In the genomic region with DNA sequence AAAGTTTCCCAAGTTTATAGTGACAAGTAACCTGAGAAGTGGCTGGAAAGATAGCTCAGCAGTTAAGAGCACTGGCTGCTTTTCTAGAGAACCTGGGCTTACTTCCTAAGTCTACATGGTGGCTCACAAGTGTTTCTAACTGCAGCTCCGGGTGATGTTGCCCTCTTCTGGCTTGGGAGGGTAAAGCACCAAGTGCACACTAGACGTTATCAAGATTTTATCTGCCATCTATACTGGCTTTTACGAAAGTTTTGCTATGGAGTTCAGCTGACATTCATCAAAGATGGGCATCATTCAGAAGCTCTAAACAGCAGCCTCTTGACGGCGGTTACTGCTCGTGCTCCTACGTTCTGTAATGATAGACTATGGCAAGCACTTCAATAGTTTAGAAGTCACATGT, we compare ENCODE assay signal across 9 mouse cellular contexts. TPM values are rescaled to one million over a fixed set of nuclear protein-coding genes. Genes with fewer than 3 reads are reported as not detected.
DNase-seq lines count a peak whose midpoint lies in the region; ATAC-seq lines count a peak whose summit lies in the region.
"Had no signal": no experiment of that assay in that cellular context is flagged by ENCODE, and none has a peak within 500 bp of the region (broad histone marks: within the 10 kb centered on the region; RNA-seq: fewer than 3 reads in every experiment).

No protein-coding gene starts in this region.

- peaks cover 35% of the 10 kb centered on the region for H3K36me3 ChIP-seq in hindbrain, embryonic 10.5 days
- H3K36me3 ChIP-seq in hindbrain, embryonic 16.5 days (ENCODE audit: control insufficient read depth, insufficient read depth, low read length) = peaks cover 8% of the 10 kb centered on the region
- H3K36me3 ChIP-seq in intestine, embryonic 15.5 days = peaks cover 11% of the 10 kb centered on the region; the same call in 1 of the 2 replicates

- no peak overlapping the region for H3K27ac ChIP-seq in hindbrain, embryonic 10.5 days
- H3K27ac ChIP-seq in hindbrain, embryonic 16.5 days (ENCODE audit: low read depth, low read length) = no peak overlapping the region
- H3K27ac ChIP-seq in intestine, embryonic 15.5 days = no peak overlapping the region
- H3K27ac ChIP-seq: neural tube, embryonic 13.5 days had no signal

- H3K9ac ChIP-seq in hindbrain, embryonic 16.5 days (ENCODE audit: low read depth, low read length) = no peak overlapping the region
- H3K9ac ChIP-seq in intestine, embryonic 15.5 days = no peak overlapping the region
- H3K9ac ChIP-seq: neural tube, embryonic 13.5 days had no signal

- no peak for ATAC-seq in hindbrain, embryonic 16.5 days
- peak; percentile 44 for ATAC-seq in intestine, embryonic 15.5 days
- ATAC-seq in megakaryocyte-erythroid progenitor cell, adult 5-6 weeks (replicated peaks; ENCODE audit: low FRiP score, low TSS enrichment, poor library complexity, severe bottlenecking) = peak; percentile 56

- WGBS in hindbrain, embryonic 10.5 days = 23% methylated on average over 7 of the region's 7 CpGs
- WGBS in hindbrain, embryonic 16.5 days = 17% methylated on average over 7 of the region's 7 CpGs
- WGBS in intestine, embryonic 15.5 days = 12% methylated on average over 7 of the region's 7 CpGs

- DNase-seq in hindbrain, embryonic 10.5 days (ENCODE audit: low spot score) = peak; percentile 75
- DNase-seq in cerebellum, postnatal 14 days = peak; percentile 79 to 85
- DNase-seq in frontal cortex, postnatal 25 days (ENCODE audit: low spot score in 2 of 2) = peak; percentile 59 to 72
- DNase-seq in left cerebral cortex, postnatal 10 days (ENCODE audit: extremely low spot score in 1 of 2, low spot score in 2 of 2) = peak; percentile 70 to 77
- DNase-seq in spleen, adult 18-20 months = peak; percentile 50 to 73

- H3K4me2 ChIP-seq in hindbrain, embryonic 16.5 days (ENCODE audit: low read length) = no peak overlapping the region
- H3K4me2 ChIP-seq in intestine, embryonic 15.5 days (replicated peaks) = no peak overlapping the region
- H3K4me2 ChIP-seq: neural tube, embryonic 13.5 days had no signal

- peaks cover 18% of the 10 kb centered on the region; the same call in 1 of the 2 replicates for H3K4me1 ChIP-seq in hindbrain, embryonic 10.5 days (replicated peaks)
- H3K4me1 ChIP-seq in hindbrain, embryonic 16.5 days (ENCODE audit: control insufficient read depth, insufficient read depth, low read depth, low read length) = peaks cover 6% of the 10 kb centered on the region; the same call in 1 of the 2 replicates
- H3K4me1 ChIP-seq in intestine, embryonic 15.5 days (replicated peaks) = peaks cover 10% of the 10 kb centered on the region

- no peaks in the 10 kb centered on the region for H3K27me3 ChIP-seq in hindbrain, embryonic 10.5 days (ENCODE audit: insufficient read depth, poor library complexity, severe bottlenecking)
- H3K27me3 ChIP-seq in hindbrain, embryonic 16.5 days (replicated peaks; ENCODE audit: control insufficient read depth, insufficient read depth, low read length) = no peaks in the 10 kb centered on the region
- no peaks in the 10 kb centered on the region for H3K27me3 ChIP-seq in intestine, embryonic 15.5 days (replicated peaks)
- H3K27me3 ChIP-seq: neural tube, embryonic 13.5 days had no signal

- H3K9me3 ChIP-seq in hindbrain, embryonic 10.5 days = no peaks in the 10 kb centered on the region
- H3K9me3 ChIP-seq in hindbrain, embryonic 16.5 days (ENCODE audit: control insufficient read depth, low read length) = no peaks in the 10 kb centered on the region
- H3K9me3 ChIP-seq in intestine, embryonic 15.5 days = no peaks in the 10 kb centered on the region
- H3K9me3 ChIP-seq: neural tube, embryonic 13.5 days had no signal

- intact Hi-C loops in left cerebral cortex, postnatal 10 days (cut with DNase I) = loop anchor here (5.0 kb wide), 3 partner anchors 101 to 231 kb away; partner anchors contain the start of gene Idnk

- H3K4me3 ChIP-seq in hindbrain, embryonic 10.5 days = no peak overlapping the region
- no peak overlapping the region for H3K4me3 ChIP-seq in hindbrain, embryonic 16.5 days (ENCODE audit: low read length)
- no peak overlapping the region for H3K4me3 ChIP-seq in intestine, embryonic 15.5 days (replicated peaks)
- H3K4me3 ChIP-seq: neural tube, embryonic 13.5 days had no signal

RNA-seq across cellular contexts. Expression of gene 2210016F16Rik, which starts 2.9 kb away (rescaled TPM):
- polyA plus RNA-seq in hindbrain, embryonic 10.5 days (2016; fragmentation: Nextera tagmentation; extraction: Ambion mirVana) = 30.4 and 30.5 TPM in 2 replicates
- polyA plus RNA-seq in hindbrain, embryonic 16.5 days (2015; fragmentation: Nextera tagmentation; extraction: Ambion mirVana) = 22.1 and 23.7 TPM in 2 replicates
- polyA plus RNA-seq in intestine, embryonic 15.5 days (2015; fragmentation: Nextera tagmentation; extraction: Ambion mirVana) = 42.1 and 44.1 TPM in 2 replicates
- 1 to 10 TPM; 4.7 to 5.6 TPM for total RNA-seq in left cerebral cortex, postnatal 10 days (2021)
- 30.6 and 33.0 TPM in 2 replicates for total RNA-seq in megakaryocyte-erythroid progenitor cell, adult 5-6 weeks (2014; fragmentation: Nextera tagmentation)
- total RNA-seq in megakaryocyte-erythroid progenitor cell, adult 5-6 weeks (2017) = 27.4 and 29.2 TPM in 2 replicates

RNA-seq across cellular contexts. Expression of gene Rmi1, which starts 14.1 kb away (rescaled TPM):
- polyA plus RNA-seq in hindbrain, embryonic 10.5 days (2016; fragmentation: Nextera tagmentation; extraction: Ambion mirVana) = 24.1 and 28.2 TPM in 2 replicates
- polyA plus RNA-seq in hindbrain, embryonic 16.5 days (2015; fragmentation: Nextera tagmentation; extraction: Ambion mirVana) = 22.2 and 24.2 TPM in 2 replicates
- polyA plus RNA-seq in intestine, embryonic 15.5 days (2015; fragmentation: Nextera tagmentation; extraction: Ambion mirVana) = 21.5 and 25.7 TPM in 2 replicates
- 10 to 100 TPM; 14.5 to 14.7 TPM for total RNA-seq in left cerebral cortex, postnatal 10 days (2021)
- 39.7 and 45.3 TPM in 2 replicates for total RNA-seq in megakaryocyte-erythroid progenitor cell, adult 5-6 weeks (2014; fragmentation: Nextera tagmentation)
- total RNA-seq in megakaryocyte-erythroid progenitor cell, adult 5-6 weeks (2017) = 38.2 and 40.3 TPM in 2 replicates

RNA-seq across cellular contexts. Expression of gene Hnrnpk, which starts 15.2 kb away (rescaled TPM):
- polyA plus RNA-seq in hindbrain, embryonic 10.5 days (2016; fragmentation: Nextera tagmentation; extraction: Ambion mirVana) = 1,809 and 2,099 TPM in 2 replicates
- 1,201 and 1,280 TPM in 2 replicates for polyA plus RNA-seq in hindbrain, embryonic 16.5 days (2015; fragmentation: Nextera tagmentation; extraction: Ambion mirVana)
- 1,180 and 1,388 TPM in 2 replicates for polyA plus RNA-seq in intestine, embryonic 15.5 days (2015; fragmentation: Nextera tagmentation; extraction: Ambion mirVana)
- total RNA-seq in left cerebral cortex, postnatal 10 days (2021) = 100 to 1,000 TPM; 729 to 758 TPM
- 881 and 1,123 TPM in 2 replicates for total RNA-seq in megakaryocyte-erythroid progenitor cell, adult 5-6 weeks (2014; fragmentation: Nextera tagmentation)
- 2,464 and 2,675 TPM in 2 replicates for total RNA-seq in megakaryocyte-erythroid progenitor cell, adult 5-6 weeks (2017)

RNA-seq across cellular contexts. Expression of gene Kif27, which starts 29.0 kb away (rescaled TPM):
- 0.72 and 1.5 TPM in 2 replicates for polyA plus RNA-seq in hindbrain, embryonic 10.5 days (2016; fragmentation: Nextera tagmentation; extraction: Ambion mirVana)
- 1.7 and 2.2 TPM in 2 replicates for polyA plus RNA-seq in hindbrain, embryonic 16.5 days (2015; fragmentation: Nextera tagmentation; extraction: Ambion mirVana)
- 0.40 and 0.69 TPM in 2 replicates for polyA plus RNA-seq in intestine, embryonic 15.5 days (2015; fragmentation: Nextera tagmentation; extraction: Ambion mirVana)
- total RNA-seq in left cerebral cortex, postnatal 10 days (2021) = 1 to 10 TPM; 2.0 to 3.6 TPM
- total RNA-seq in megakaryocyte-erythroid progenitor cell, adult 5-6 weeks (2014; fragmentation: Nextera tagmentation) = not detected in 2 replicates
- 0.50 and 0.75 TPM in 2 replicates for total RNA-seq in megakaryocyte-erythroid progenitor cell, adult 5-6 weeks (2017)
